Mouse (Mus musculus) forebrain, embryonic 13.5 days (tissue): Measurements from ENCODE around the gene Gpr162. TPM values are rescaled to one million over a fixed set of nuclear protein-coding genes. Genes with fewer than 3 reads are reported as not detected.
A peak's percentile ranks its signal among the peaks of the same experiment; 100 is the strongest.
"Not testable (repeated sequence)": the region's sequence is repeated elsewhere in the genome, so short reads cannot be mapped to it uniquely, and the experiment has no call there.

ENCODE experiments used
- ATAC-seq: fragments of 200-750 bp; cut with Nextera tagmentation; 2 replicates; pipeline ENCODE4 v1.8.0; 2017
- H3K27ac ChIP-seq: fragments of 300-500 bp; sonication (generic); 2 replicates; pipeline ENCODE4 v1.5.1; 2015; ENCODE audit warnings: inconsistent platforms, mild to moderate bottlenecking, moderate library complexity
- H3K27me3 ChIP-seq: fragments of 300-500 bp; sonication (generic); 2 replicates; pipeline ENCODE4 v1.6.1; 2015; ENCODE audit warnings: mild to moderate bottlenecking, inconsistent platforms
- H3K36me3 ChIP-seq: fragments of 300-500 bp; sonication (generic); 2 replicates; pipeline ENCODE4 v1.6.1; 2015; ENCODE audit warnings: mild to moderate bottlenecking, inconsistent platforms; ENCODE audit not compliant: poor library complexity, severe bottlenecking
- H3K4me1 ChIP-seq: fragments of 300-500 bp; sonication (generic); 2 replicates; pipeline ENCODE4 v1.6.1; 2015; ENCODE audit warnings: inconsistent platforms
- H3K4me2 ChIP-seq: fragments of 300-500 bp; sonication (generic); 2 replicates; pipeline ENCODE4 v1.6.1; 2015; ENCODE audit warnings: inconsistent platforms, mild to moderate bottlenecking, moderate library complexity
- H3K4me3 ChIP-seq: fragments of 300-500 bp; sonication (generic); 2 replicates; pipeline ENCODE4 v1.5.1; 2015; ENCODE audit warnings: mild to moderate bottlenecking, inconsistent platforms
- H3K9ac ChIP-seq: fragments of 300-500 bp; sonication (generic); 2 replicates; pipeline ENCODE4 v1.6.1; 2015; ENCODE audit warnings: mild to moderate bottlenecking, inconsistent platforms
- H3K9me3 ChIP-seq: fragments of 300-500 bp; sonication (generic); replicated peaks from 2 replicates; pipeline ENCODE4 v1.6.1; 2016; ENCODE audit warnings: inconsistent platforms
- WGBS: fragments of 180-500 bp; shearing (Covaris S2); methylation state at CpG from one replicate; pipeline ENCODE4 v1.1.7; 2015; 5-methylcytosine and 5-hydroxymethylcytosine counted together
- polyA plus RNA-seq: library from polyadenylated mRNA; unstranded; fragments of >200 nt; fragmentation: Nextera tagmentation; extraction: Ambion mirVana; gene quantifications from 2 replicates; pipeline ENCODE4 v1.2.1, GENCODE M21; 2015

The Gpr162 gene
- polyA plus RNA-seq, 1 experiment from 2014 or later, result 11.7 TPM

- peaks cover 72% of the 10 kb centered on the region for H3K36me3 ChIP-seq
Measured at GRCm38 (mm10) chr6:124814448-124814847, 49.3 kb downstream of the Gpr162 start.

GRCm38 (mm10) chr6:124813933-124814332 is 49.9 kb downstream of the Gpr162 start, which contains the start of gene Tpi1:
Tpi1 (minus strand) TSS chr6:124814296.
- H3K4me3 ChIP-seq, result peak within 1 kb of the TSS; percentile 64
- peaks cover 67% of the 10 kb centered on the region for H3K36me3 ChIP-seq
- no peaks in the 10 kb centered on the region for H3K27me3 ChIP-seq
- WGBS, result 1% methylated on average over 22 of the region's 22 CpGs
- H3K9ac ChIP-seq, result peak within 1 kb of the TSS; percentile 85
- H3K9me3 ChIP-seq, result no peaks in the 10 kb centered on the region
- peaks cover 46% of the 10 kb centered on the region for H3K4me1 ChIP-seq
- H3K4me2 ChIP-seq, result peak within 1 kb of the TSS; percentile 80
- ATAC-seq, result peak; percentile 87
- peak within 1 kb of the TSS; percentile 85 for H3K27ac ChIP-seq

More at GRCm38 (mm10) chr6:124814448-124814847, 49.3 kb downstream of the Gpr162 start:
- ATAC-seq, result peak; percentile 22; the same call in 1 of the 2 replicates
- peak overlapping the region; percentile 80 for H3K4me2 ChIP-seq
- H3K9ac ChIP-seq, result no peak overlapping the region
- H3K4me1 ChIP-seq, result peaks cover 41% of the 10 kb centered on the region
- no peaks in the 10 kb centered on the region for H3K27me3 ChIP-seq
- WGBS, result 46% methylated on average over 8 of the region's 8 CpGs
- no peaks in the 10 kb centered on the region for H3K9me3 ChIP-seq
- peak overlapping the region; percentile 64 for H3K4me3 ChIP-seq
- H3K27ac ChIP-seq, result peak overlapping the region; percentile 85

GRCm38 (mm10) chr6:124813496-124813895 is 50.3 kb downstream of the Gpr162 start:
- WGBS, result under 1% methylated on average over 18 of the region's 18 CpGs
- Histone ChIP-seq H3K27me3 (no peaks in the 10 kb centered on the region), H3K4me3 (peak overlapping the region; percentile 64), H3K4me2 (peak overlapping the region; percentile 80), H3K27ac (peak overlapping the region; percentile 85), H3K36me3 (peaks cover 62% of the 10 kb centered on the region), H3K9ac (peak overlapping the region; percentile 85), H3K4me1 (peaks cover 50% of the 10 kb centered on the region), H3K9me3 (no peaks in the 10 kb centered on the region)
- ATAC-seq, result peak; percentile 73

- Histone ChIP-seq H3K36me3 (peaks cover 56% of the 10 kb centered on the region), H3K9me3 (no peaks in the 10 kb centered on the region), H3K4me2 (peak overlapping the region; percentile 80), H3K27me3 (no peaks in the 10 kb centered on the region), H3K4me3 (peak overlapping the region; percentile 64), H3K27ac (peak overlapping the region; percentile 85), H3K4me1 (peaks cover 54% of the 10 kb centered on the region), H3K9ac (peak overlapping the region; percentile 85)
- WGBS, result 14% methylated on average over 9 of the region's 9 CpGs
- no peak for ATAC-seq
Measured at GRCm38 (mm10) chr6:124812848-124813247, 50.9 kb downstream of the Gpr162 start.

- Histone ChIP-seq H3K27ac (no peak overlapping the region), H3K9me3 (no peaks in the 10 kb centered on the region), H3K4me3 (peak overlapping the region; percentile 64), H3K4me1 (peaks cover 54% of the 10 kb centered on the region), H3K4me2 (peak overlapping the region; percentile 80), H3K36me3 (peaks cover 47% of the 10 kb centered on the region), H3K27me3 (no peaks in the 10 kb centered on the region), H3K9ac (peak overlapping the region; percentile 85; the same call in 1 of the 2 replicates)
- ATAC-seq, result no peak
- WGBS, result 86% methylated on average over 24 of the region's 24 CpGs
Measured at GRCm38 (mm10) chr6:124811701-124812560, 51.9 kb downstream of the Gpr162 start.

- Histone ChIP-seq H3K4me3 (no peak overlapping the region), H3K27ac (no peak overlapping the region), H3K27me3 (no peaks in the 10 kb centered on the region), H3K36me3 (peaks cover 41% of the 10 kb centered on the region), H3K9me3 (no peaks in the 10 kb centered on the region), H3K4me2 (no peak overlapping the region), H3K4me1 (peaks cover 56% of the 10 kb centered on the region), H3K9ac (no peak overlapping the region)
- 87% methylated on average over 4 of the region's 4 CpGs for WGBS
- no peak for ATAC-seq
Measured at GRCm38 (mm10) chr6:124811403-124811665, 52.4 kb downstream of the Gpr162 start.

- H3K36me3 ChIP-seq, result peaks cover 35% of the 10 kb centered on the region
- H3K4me1 ChIP-seq, result peaks cover 62% of the 10 kb centered on the region
- not testable (repeated sequence) for H3K9me3 ChIP-seq, H3K4me3 ChIP-seq, H3K27me3 ChIP-seq, ATAC-seq, H3K27ac ChIP-seq, H3K9ac ChIP-seq
- H3K4me2 ChIP-seq, result peak overlapping the region; percentile 95; the same call in 1 of the 2 replicates
- WGBS, result 81% methylated on average over 11 of the region's 11 CpGs
Measured at GRCm38 (mm10) chr6:124810566-124811402, 53.0 kb downstream of the Gpr162 start.

- 44% methylated on average over 14 of the region's 14 CpGs for WGBS
- peaks cover 64% of the 10 kb centered on the region for H3K4me1 ChIP-seq
- no peak for ATAC-seq
- H3K27ac ChIP-seq, result peak overlapping the region; percentile 75
- H3K4me3 ChIP-seq, result peak overlapping the region; percentile 50
- H3K4me2 ChIP-seq, result peak overlapping the region; percentile 95
- peak overlapping the region; percentile 73 for H3K9ac ChIP-seq
- no peaks in the 10 kb centered on the region for H3K27me3 ChIP-seq
- peaks cover 29% of the 10 kb centered on the region for H3K36me3 ChIP-seq
- H3K9me3 ChIP-seq, result no peaks in the 10 kb centered on the region
Measured at GRCm38 (mm10) chr6:124809775-124810538, 53.8 kb downstream of the Gpr162 start.

GRCm38 (mm10) chr6:124809052-124809774 is 54.6 kb downstream of the Gpr162 start:
- H3K4me2 ChIP-seq, result peak overlapping the region; percentile 95
- no peaks in the 10 kb centered on the region for H3K9me3 ChIP-seq
- H3K4me1 ChIP-seq, result peaks cover 57% of the 10 kb centered on the region
- WGBS, result under 1% methylated on average over 35 of the region's 35 CpGs
- peak overlapping the region; percentile 75 for H3K27ac ChIP-seq
- H3K27me3 ChIP-seq, result no peaks in the 10 kb centered on the region
- peak overlapping the region; percentile 50 for H3K4me3 ChIP-seq
- ATAC-seq, result peak; percentile 7; the same call in 1 of the 2 replicates
- peak overlapping the region; percentile 73 for H3K9ac ChIP-seq
- peaks cover 26% of the 10 kb centered on the region for H3K36me3 ChIP-seq
